ENCODE assay signal across 24 mouse cellular contexts in genomic region chr6:97568538-97568937, GRCm38 (mm10). TPM values are rescaled to one million over a fixed set of nuclear protein-coding genes. Genes with fewer than 3 reads are reported as not detected.
A peak's percentile ranks its signal among the peaks of the same experiment; 100 is the strongest.
DNase-seq lines count a peak whose midpoint lies in the region; ATAC-seq and TF ChIP-seq lines count a peak whose summit lies in the region.
"Had no signal": no experiment of that assay in that cellular context is flagged by ENCODE, and none has a peak within 500 bp of the region (broad histone marks: within the 10 kb centered on the region; RNA-seq: fewer than 3 reads in every experiment).

No protein-coding gene starts in this region.

- intact Hi-C loops in heart, adult 2 months (cut with DNase I): no loop called here
- intact Hi-C loops in heart, postnatal 14 days (cut with DNase I): no loop called here

- H3K9me3 ChIP-seq in heart, embryonic 10.5 days: no peaks in the 10 kb centered on the region
- H3K9me3 ChIP-seq in heart, embryonic 16.5 days (replicated peaks; ENCODE audit: control insufficient read depth, low read length): no peaks in the 10 kb centered on the region
- H3K9me3 ChIP-seq: embryonic facial prominence, embryonic 12.5 days; forebrain, embryonic 12.5 days; intestine, embryonic 15.5 days; limb, embryonic 12.5 days had no signal

- H3K27me3 ChIP-seq in heart, embryonic 10.5 days (ENCODE audit: insufficient read depth, poor library complexity, severe bottlenecking): no peaks in the 10 kb centered on the region
- H3K27me3 ChIP-seq in heart, adult 2 months (ENCODE audit: control insufficient read depth, insufficient read depth, low read length): no peaks in the 10 kb centered on the region
- no peaks in the 10 kb centered on the region for H3K27me3 ChIP-seq in heart, embryonic 16.5 days (ENCODE audit: control insufficient read depth, insufficient read depth, low read length)
- H3K27me3 ChIP-seq: embryonic facial prominence, embryonic 12.5 days; forebrain, embryonic 12.5 days; intestine, embryonic 15.5 days; limb, embryonic 12.5 days had no signal

- H3K36me3 ChIP-seq in heart, embryonic 10.5 days: no peaks in the 10 kb centered on the region
- no peaks in the 10 kb centered on the region; the same call in 1 of the 2 replicates for H3K36me3 ChIP-seq in heart, adult 2 months (ENCODE audit: control insufficient read depth, insufficient read depth, low read length)
- H3K36me3 ChIP-seq in heart, embryonic 16.5 days (ENCODE audit: control insufficient read depth, insufficient read depth): no peaks in the 10 kb centered on the region
- H3K36me3 ChIP-seq: embryonic facial prominence, embryonic 12.5 days; forebrain, embryonic 12.5 days; intestine, embryonic 15.5 days; limb, embryonic 12.5 days had no signal

- ATAC-seq in heart, embryonic 16.5 days (replicated peaks; ENCODE audit: extremely low read depth, insufficient read depth, low FRiP score): 0 out of 2 replicates have a peak, but pooled peaks have one; percentile 41
- ATAC-seq: hindbrain, embryonic 16.5 days; intestine, embryonic 15.5 days; liver, postnatal 0 days; lung, postnatal 0 days; Patski had no signal

- no peak for TF ChIP-seq POLR2A in heart, adult 2 months (IDR thresholded peaks at IDR 0.05; ENCODE audit: insufficient read depth, low read depth, low read length)

- no peak for TF ChIP-seq EP300 in heart, adult 2 months (IDR thresholded peaks at IDR 0.05; ENCODE audit: insufficient read depth, low read depth, low read length)

- WGBS in heart, embryonic 10.5 days: 15% methylated on average over 6 of the region's 6 CpGs
- 29% methylated on average over 6 of the region's 6 CpGs for WGBS in heart, adult 2 months
- WGBS in heart, embryonic 16.5 days: 19% methylated on average over 6 of the region's 6 CpGs

- no peaks in the 10 kb centered on the region for H3K79me2 ChIP-seq in heart, adult 2 months (replicated peaks; ENCODE audit: control insufficient read depth, insufficient read depth, low read length)

- peaks cover 7% of the 10 kb centered on the region; the same call in 1 of the 2 replicates for H3K4me1 ChIP-seq in heart, embryonic 10.5 days
- H3K4me1 ChIP-seq in heart, adult 2 months (ENCODE audit: control insufficient read depth, insufficient read depth, low read length): no peaks in the 10 kb centered on the region; the same call in 1 of the 2 replicates
- no peaks in the 10 kb centered on the region for H3K4me1 ChIP-seq in heart, embryonic 16.5 days (ENCODE audit: control insufficient read depth, insufficient read depth, low read length)
- H3K4me1 ChIP-seq: embryonic facial prominence, embryonic 12.5 days; intestine, embryonic 15.5 days had no signal

- TF ChIP-seq CTCF in heart, adult 2 months (IDR thresholded peaks at IDR 0.05): no peak

- peak; percentile 83 for DNase-seq in heart, embryonic 10.5 days (ENCODE audit: low spot score)
- DNase-seq in heart, adult 2 months: no peak
- no peak for DNase-seq in heart, postnatal 14 days
- peak; percentile 24 for DNase-seq in ovary, adult 18-20 months (ENCODE audit: low spot score)
- DNase-seq in ovary, postnatal 10 days (ENCODE audit: low spot score): no peak
- no peak for DNase-seq in thymus, postnatal 14 days
- DNase-seq: adrenal gland, postnatal 36 days; cerebellum, adult 11 months; cerebellum, adult 9-11 months; gastrocnemius, postnatal 25 days; kidney, adult 9 months; liver, postnatal 0 days had no signal

- H3K9ac ChIP-seq in heart, adult 2 months (ENCODE audit: low read depth, low read length): no peak overlapping the region
- H3K9ac ChIP-seq in heart, embryonic 16.5 days (ENCODE audit: low read length): no peak overlapping the region
- H3K9ac ChIP-seq: embryonic facial prominence, embryonic 12.5 days; forebrain, embryonic 12.5 days; intestine, embryonic 15.5 days; limb, embryonic 12.5 days; liver, postnatal 0 days had no signal

- H3K4me3 ChIP-seq in heart, embryonic 10.5 days: no peak overlapping the region
- no peak overlapping the region for H3K4me3 ChIP-seq in heart, adult 2 months
- no peak overlapping the region for H3K4me3 ChIP-seq in heart, embryonic 16.5 days (ENCODE audit: low read length)
- H3K4me3 ChIP-seq: embryonic facial prominence, embryonic 12.5 days; erythroblast, embryonic 14.5 days; forebrain, embryonic 12.5 days; intestine, embryonic 15.5 days; limb, embryonic 12.5 days had no signal

- no peak overlapping the region; the same call in 1 of the 2 replicates for H3K27ac ChIP-seq in heart, embryonic 10.5 days
- H3K27ac ChIP-seq in heart, adult 2 months: no peak overlapping the region
- no peak overlapping the region for H3K27ac ChIP-seq in heart, embryonic 16.5 days (ENCODE audit: low read length)
- H3K27ac ChIP-seq: embryonic facial prominence, embryonic 12.5 days; forebrain, embryonic 12.5 days; intestine, embryonic 15.5 days; limb, embryonic 12.5 days; macrophage had no signal

- H3K4me2 ChIP-seq in heart, embryonic 16.5 days (ENCODE audit: low read depth, low read length): no peak overlapping the region
- H3K4me2 ChIP-seq: embryonic facial prominence, embryonic 12.5 days; forebrain, embryonic 12.5 days; intestine, embryonic 15.5 days; limb, embryonic 12.5 days; liver, embryonic 11.5 days; midbrain, embryonic 11.5 days had no signal

RNA-seq across cellular contexts. Expression of gene Frmd4b, which starts 48.8 kb away (rescaled TPM):
- 32.5 and 33.9 TPM in 2 replicates for polyA plus RNA-seq in heart, embryonic 10.5 days (2016; fragmentation: Nextera tagmentation; extraction: Ambion mirVana)
- 10 to 100 TPM; 11.9 to 18.1 TPM for total RNA-seq in heart, adult 2 months (2021)
- polyA plus RNA-seq in heart, adult 2 months (2012; rRNA removed): 7.3 and 11.0 TPM in 2 replicates
- polyA plus RNA-seq in heart, embryonic 16.5 days (2015; fragmentation: Nextera tagmentation; extraction: Ambion mirVana): 12.0 and 13.5 TPM in 2 replicates
- total RNA-seq in heart, postnatal 14 days (2021): 10 to 100 TPM; 19.0 to 20.9 TPM
- polyA plus RNA-seq: erythroblast, embryonic 14.5 days had no signal

Comparison
In these comparisons a context has a peak if more than half of its experiments do, and no peak if none do; other contexts are left out.
1. DNase-seq: peak in heart, embryonic 10.5 days (single experiment) and ovary, adult 18-20 months (single experiment); none in heart, adult 2 months (0 of 2), heart, postnatal 14 days (0 of 2), ovary, postnatal 10 days (single experiment) and thymus, postnatal 14 days (single experiment).